In the genomic region with DNA sequence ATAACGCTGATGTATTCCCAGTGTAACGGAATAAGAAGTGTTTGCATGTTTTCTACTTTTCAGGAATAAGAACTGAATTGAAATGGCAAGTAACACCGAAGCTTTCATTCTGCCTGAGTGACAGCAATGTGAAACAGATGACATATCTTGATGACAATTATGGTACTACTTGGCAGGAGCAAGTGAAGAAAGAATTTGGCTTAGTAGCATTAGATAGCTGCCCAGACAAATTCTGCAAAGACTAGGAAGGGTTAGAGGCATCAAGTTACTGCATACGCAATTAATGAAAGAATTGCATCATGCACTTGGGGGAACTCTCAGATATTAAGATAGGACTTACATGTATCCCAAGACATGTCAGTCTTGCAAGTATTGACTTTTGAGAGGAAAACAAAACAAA, we compare ENCODE assay signal across 1 mouse cellular context.
A peak's percentile ranks its signal among the peaks of the same experiment; 100 is the strongest.
TF ChIP-seq lines count a peak whose summit lies in the region.

No protein-coding gene starts in this region.

TF ChIP-seq in MEL, 35 proteins besides CTCF, POLR2A, EP300 and RAD21 (continued from another document):
- no peak for TF ChIP-seq ZNF384 (IDR thresholded peaks at IDR 0.05; ENCODE audit: low read depth, low read length)
- TF ChIP-seq CHD2 (IDR thresholded peaks at IDR 0.05; ENCODE audit: low read length) = no peak
- no peak for TF ChIP-seq MAX (IDR thresholded peaks at IDR 0.05; ENCODE audit: low read length)
- TF ChIP-seq BHLHE40 (IDR thresholded peaks at IDR 0.05; ENCODE audit: borderline replicate concordance, low read depth, low read length) = no peak
- TF ChIP-seq SIN3A (IDR thresholded peaks at IDR 0.05; ENCODE audit: low read length) = peak; percentile 57; the same call in 1 of the 2 replicates
- no peak; the same call in 1 of the 2 replicates for TF ChIP-seq POLR2AphosphoS2 (IDR thresholded peaks at IDR 0.05; ENCODE audit: low read length)
- no peak for TF ChIP-seq GABPA (IDR thresholded peaks at IDR 0.05; ENCODE audit: low read depth, low read length)
